Mouse (Mus musculus): Measurements from ENCODE around the gene Chchd3. TPM values are rescaled to one million over a fixed set of nuclear protein-coding genes. Genes with fewer than 3 reads are reported as not detected.

Chchd3 gene
- polyA plus RNA-seq, 1 experiment = 68.9 TPM

GRCm38 (mm10) chr6:32993847-32994246, 66.2 kb downstream of the Chchd3 start:
- no peak for TF ChIP-seq POLR2A (IDR thresholded peaks at IDR 0.05; ENCODE audit: control insufficient read depth, extremely low read depth, insufficient read depth, low read length, poor library complexity)
- no peak for TF ChIP-seq CTCF (IDR thresholded peaks at IDR 0.05; ENCODE audit: borderline replicate concordance, control insufficient read depth, extremely low read depth, insufficient read depth, low read length, poor library complexity)
- Histone ChIP-seq H3K4me1 (replicated peaks; ENCODE audit: control insufficient read depth, insufficient read depth, low read length) (0 out of 2 replicates have a peak, but pooled peaks cover 3% of the 10 kb centered on the region), H3K36me3 (ENCODE audit: control insufficient read depth, insufficient read depth, low read length) (no peaks in the 10 kb centered on the region), H3K4me3 (ENCODE audit: control insufficient read depth, insufficient read depth, low read length) (no peak overlapping the region), H3K27ac (ENCODE audit: control insufficient read depth, insufficient read depth, low read length) (no peak overlapping the region), H3K27me3 (ENCODE audit: control insufficient read depth, insufficient read depth, low read length) (no peaks in the 10 kb centered on the region)
- DNase-seq = no peak
- whole genome bisulfite sequencing = 98% methylated on average over 1 of the region's 1 CpGs

- no peak for DNase-seq
- H3K36me3 ChIP-seq (ENCODE audit: control insufficient read depth, insufficient read depth, low read length) = no peaks in the 10 kb centered on the region
- no peak for TF ChIP-seq POLR2A (IDR thresholded peaks at IDR 0.05; ENCODE audit: control insufficient read depth, extremely low read depth, insufficient read depth, low read length, poor library complexity)
- no peak for TF ChIP-seq CTCF (IDR thresholded peaks at IDR 0.05; ENCODE audit: borderline replicate concordance, control insufficient read depth, extremely low read depth, insufficient read depth, low read length, poor library complexity)
- H3K4me1 ChIP-seq (replicated peaks; ENCODE audit: control insufficient read depth, insufficient read depth, low read length) = no peaks in the 10 kb centered on the region
- WGBS = 93% methylated on average over 12 of the region's 12 CpGs
- H3K27me3 ChIP-seq (ENCODE audit: control insufficient read depth, insufficient read depth, low read length) = no peaks in the 10 kb centered on the region
- H3K27ac ChIP-seq (ENCODE audit: control insufficient read depth, insufficient read depth, low read length) = no peak overlapping the region
- H3K4me3 ChIP-seq (ENCODE audit: control insufficient read depth, insufficient read depth, low read length) = no peak overlapping the region
These were observed 69.9 kb downstream of the Chchd3 start for GRCm38 (mm10) chr6:32990061-32990633.

GRCm38 (mm10) chr6:32988561-32988960, 71.5 kb downstream of the Chchd3 start:
- Histone ChIP-seq H3K27me3 (ENCODE audit: control insufficient read depth, insufficient read depth, low read length) (no peaks in the 10 kb centered on the region), H3K4me3 (ENCODE audit: control insufficient read depth, insufficient read depth, low read length) (no peak overlapping the region), H3K4me1 (replicated peaks; ENCODE audit: control insufficient read depth, insufficient read depth, low read length) (no peaks in the 10 kb centered on the region), H3K27ac (ENCODE audit: control insufficient read depth, insufficient read depth, low read length) (no peak overlapping the region), H3K36me3 (ENCODE audit: control insufficient read depth, insufficient read depth, low read length) (no peaks in the 10 kb centered on the region)
- WGBS = 97% methylated on average over 8 of the region's 8 CpGs
- DNase-seq = no peak
- TF ChIP-seq CTCF (IDR thresholded peaks at IDR 0.05; ENCODE audit: borderline replicate concordance, control insufficient read depth, extremely low read depth, insufficient read depth, low read length, poor library complexity) (no peak), POLR2A (IDR thresholded peaks at IDR 0.05; ENCODE audit: control insufficient read depth, extremely low read depth, insufficient read depth, low read length, poor library complexity) (no peak)

- H3K36me3 ChIP-seq (ENCODE audit: control insufficient read depth, insufficient read depth, low read length) = no peaks in the 10 kb centered on the region
- no peak for DNase-seq
- H3K27ac ChIP-seq (ENCODE audit: control insufficient read depth, insufficient read depth, low read length) = no peak overlapping the region
- no peak for TF ChIP-seq POLR2A (IDR thresholded peaks at IDR 0.05; ENCODE audit: control insufficient read depth, extremely low read depth, insufficient read depth, low read length, poor library complexity)
- TF ChIP-seq CTCF (IDR thresholded peaks at IDR 0.05; ENCODE audit: borderline replicate concordance, control insufficient read depth, extremely low read depth, insufficient read depth, low read length, poor library complexity) = no peak
- WGBS = 96% methylated on average over 5 of the region's 5 CpGs
- no peaks in the 10 kb centered on the region for H3K4me1 ChIP-seq (replicated peaks; ENCODE audit: control insufficient read depth, insufficient read depth, low read length)
- no peaks in the 10 kb centered on the region for H3K27me3 ChIP-seq (ENCODE audit: control insufficient read depth, insufficient read depth, low read length)
- no peak overlapping the region for H3K4me3 ChIP-seq (ENCODE audit: control insufficient read depth, insufficient read depth, low read length)
These were observed 76.2 kb downstream of the Chchd3 start for GRCm38 (mm10) chr6:32983876-32984275.

- no peaks in the 10 kb centered on the region for H3K36me3 ChIP-seq (ENCODE audit: control insufficient read depth, insufficient read depth, low read length)
- DNase-seq = no peak
- H3K4me3 ChIP-seq (ENCODE audit: control insufficient read depth, insufficient read depth, low read length) = no peak overlapping the region
- no peaks in the 10 kb centered on the region for H3K27me3 ChIP-seq (ENCODE audit: control insufficient read depth, insufficient read depth, low read length)
- H3K27ac ChIP-seq (ENCODE audit: control insufficient read depth, insufficient read depth, low read length) = no peak overlapping the region
- 95% methylated on average over 11 of the region's 11 CpGs for WGBS
- TF ChIP-seq POLR2A (IDR thresholded peaks at IDR 0.05; ENCODE audit: control insufficient read depth, extremely low read depth, insufficient read depth, low read length, poor library complexity) (no peak), CTCF (IDR thresholded peaks at IDR 0.05; ENCODE audit: borderline replicate concordance, control insufficient read depth, extremely low read depth, insufficient read depth, low read length, poor library complexity) (no peak)
- H3K4me1 ChIP-seq (replicated peaks; ENCODE audit: control insufficient read depth, insufficient read depth, low read length) = peaks cover 2% of the 10 kb centered on the region; the same call in 1 of the 2 replicates
These were observed 78.8 kb downstream of the Chchd3 start for GRCm38 (mm10) chr6:32981253-32981652.

- Histone ChIP-seq H3K4me3 (ENCODE audit: control insufficient read depth, insufficient read depth, low read length) (no peak overlapping the region), H3K27me3 (ENCODE audit: control insufficient read depth, insufficient read depth, low read length) (no peaks in the 10 kb centered on the region), H3K27ac (ENCODE audit: control insufficient read depth, insufficient read depth, low read length) (no peak overlapping the region), H3K4me1 (replicated peaks; ENCODE audit: control insufficient read depth, insufficient read depth, low read length) (peaks cover 5% of the 10 kb centered on the region; the same call in 1 of the 2 replicates), H3K36me3 (ENCODE audit: control insufficient read depth, insufficient read depth, low read length) (no peaks in the 10 kb centered on the region)
- no peak for DNase-seq
- TF ChIP-seq POLR2A (IDR thresholded peaks at IDR 0.05; ENCODE audit: control insufficient read depth, extremely low read depth, insufficient read depth, low read length, poor library complexity) = no peak
- TF ChIP-seq CTCF (IDR thresholded peaks at IDR 0.05; ENCODE audit: borderline replicate concordance, control insufficient read depth, extremely low read depth, insufficient read depth, low read length, poor library complexity) = no peak
- WGBS = 100% methylated on average over 3 of the region's 3 CpGs
These were observed 81.2 kb downstream of the Chchd3 start for GRCm38 (mm10) chr6:32978811-32979210.

- Histone ChIP-seq H3K4me1 (replicated peaks; ENCODE audit: control insufficient read depth, insufficient read depth, low read length) (peaks cover 10% of the 10 kb centered on the region; the same call in 1 of the 2 replicates), H3K27me3 (ENCODE audit: control insufficient read depth, insufficient read depth, low read length) (no peaks in the 10 kb centered on the region), H3K36me3 (ENCODE audit: control insufficient read depth, insufficient read depth, low read length) (no peaks in the 10 kb centered on the region), H3K27ac (ENCODE audit: control insufficient read depth, insufficient read depth, low read length) (no peak overlapping the region), H3K4me3 (ENCODE audit: control insufficient read depth, insufficient read depth, low read length) (no peak overlapping the region)
- no peak for DNase-seq
- TF ChIP-seq CTCF (IDR thresholded peaks at IDR 0.05; ENCODE audit: borderline replicate concordance, control insufficient read depth, extremely low read depth, insufficient read depth, low read length, poor library complexity) (no peak), POLR2A (IDR thresholded peaks at IDR 0.05; ENCODE audit: control insufficient read depth, extremely low read depth, insufficient read depth, low read length, poor library complexity) (no peak)
These were observed 88.1 kb downstream of the Chchd3 start for GRCm38 (mm10) chr6:32971926-32972325.

All from thymus, adult 2 months (tissue).